Mouse (Mus musculus): ENCODE measurements at regions not wholly inside any gene's neighbourhood (a gene's known extent, or its start where the extent isn't known, plus 50 kb on each side); places are given as distances from the start of the nearest gene placed in this dataset.
A peak's percentile ranks its signal among the peaks of the same experiment; 100 is the strongest.

DNA sequence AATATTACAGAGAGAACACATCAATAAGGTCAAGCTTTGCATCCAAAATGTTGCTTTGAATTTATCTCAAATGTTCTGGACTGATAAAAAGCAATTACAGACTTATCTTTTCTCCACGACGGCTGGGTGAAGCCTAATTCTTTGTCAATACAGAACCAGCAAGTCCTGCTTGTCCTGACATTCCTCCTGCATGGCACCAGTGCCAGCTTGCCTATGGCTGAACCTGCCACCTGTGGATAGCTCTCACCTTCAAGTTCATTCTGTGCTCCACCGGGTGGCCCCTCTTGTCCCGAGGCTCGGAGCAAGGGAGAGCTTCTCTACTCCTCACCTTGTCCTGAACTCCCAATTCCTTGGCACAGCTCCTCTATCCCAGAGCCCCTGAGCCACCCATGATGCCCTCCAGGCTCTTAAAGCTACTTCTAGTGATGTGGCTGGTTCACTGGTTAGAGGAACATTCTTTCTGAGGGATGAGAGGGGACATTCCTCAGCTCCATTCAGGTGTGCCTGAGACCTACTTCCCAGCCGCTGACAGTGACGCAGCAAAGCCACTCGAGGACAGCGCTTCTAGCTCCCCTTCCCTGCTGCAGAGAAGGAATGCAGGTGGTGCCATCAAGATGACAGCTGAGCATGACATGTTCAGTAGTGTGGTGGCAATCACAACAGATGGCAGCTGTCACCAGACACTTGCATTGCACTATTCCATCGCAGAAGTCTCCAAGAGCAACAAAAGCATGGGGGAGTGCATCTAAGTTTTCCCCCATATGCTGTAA, 119.5 kb upstream of the Sash1 start:
- H3K27me3 ChIP-seq (ENCODE audit: control insufficient read depth, insufficient read depth, low read length) = no peaks in the 10 kb centered on the region
- no peaks in the 10 kb centered on the region for H3K36me3 ChIP-seq (ENCODE audit: control insufficient read depth, insufficient read depth, low read length)
- ATAC-seq (ENCODE audit: low FRiP score, low read depth) = no peak
- peaks cover 6% of the 10 kb centered on the region for H3K4me1 ChIP-seq (ENCODE audit: control insufficient read depth, insufficient read depth, low read length)
- H3K9ac ChIP-seq (ENCODE audit: low read depth, low read length, severe bottlenecking) = no peak overlapping the region
- H3K4me2 ChIP-seq (replicated peaks; ENCODE audit: low read depth, low read length, severe bottlenecking) = no peak overlapping the region
- 69% methylated on average over 10 of the region's 10 CpGs for WGBS
- TF ChIP-seq POLR2A (IDR thresholded peaks at IDR 0.05; ENCODE audit: borderline replicate concordance, extremely low read depth, insufficient read depth, insufficient read length) = no peak
- no peak for DNase-seq (ENCODE audit: low spot score)
- H3K9me3 ChIP-seq (ENCODE audit: control insufficient read depth, low read length) = no peaks in the 10 kb centered on the region
- H3K27ac ChIP-seq (replicated peaks; ENCODE audit: low read depth, low read length) = no peak overlapping the region
- H3K4me3 ChIP-seq (replicated peaks; ENCODE audit: low read length) = no peak overlapping the region

DNA sequence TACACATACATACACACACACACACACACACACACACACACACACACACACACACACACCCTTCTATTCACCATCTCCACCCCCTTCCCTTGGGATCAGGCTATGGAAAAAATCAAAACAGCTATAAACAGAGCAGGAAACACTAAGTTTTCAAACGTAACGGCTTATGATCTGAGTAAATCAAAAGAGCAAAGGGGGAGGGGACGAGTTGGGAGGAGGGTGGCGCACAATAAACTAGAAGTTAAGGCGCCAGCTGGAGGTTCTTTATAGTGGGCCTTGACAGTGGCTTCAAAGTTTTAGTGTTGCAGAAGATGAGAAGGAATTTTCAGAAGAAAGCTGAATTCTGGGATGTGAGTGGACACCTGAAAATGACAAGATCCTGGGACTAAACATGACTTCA, 116.4 kb upstream of the Sash1 start:
- Histone ChIP-seq H3K27me3 (ENCODE audit: control insufficient read depth, insufficient read depth, low read length) (no peaks in the 10 kb centered on the region), H3K9me3 (ENCODE audit: control insufficient read depth, low read length) (no peaks in the 10 kb centered on the region), H3K36me3 (ENCODE audit: control insufficient read depth, insufficient read depth, low read length) (no peaks in the 10 kb centered on the region), H3K27ac (replicated peaks; ENCODE audit: low read depth, low read length) (no peak overlapping the region), H3K9ac (ENCODE audit: low read depth, low read length, severe bottlenecking) (no peak overlapping the region), H3K4me1 (ENCODE audit: control insufficient read depth, insufficient read depth, low read length) (peaks cover 4% of the 10 kb centered on the region; the same call in 1 of the 2 replicates), H3K4me3 (replicated peaks; ENCODE audit: low read length) (no peak overlapping the region), H3K4me2 (replicated peaks; ENCODE audit: low read depth, low read length, severe bottlenecking) (no peak overlapping the region)
- DNase-seq (ENCODE audit: low spot score) = no peak
- no peak for ATAC-seq (ENCODE audit: low FRiP score, low read depth)
- TF ChIP-seq POLR2A (IDR thresholded peaks at IDR 0.05; ENCODE audit: borderline replicate concordance, extremely low read depth, insufficient read depth, insufficient read length) = no peak
- 41% methylated on average over 5 of the region's 5 CpGs for WGBS

DNA sequence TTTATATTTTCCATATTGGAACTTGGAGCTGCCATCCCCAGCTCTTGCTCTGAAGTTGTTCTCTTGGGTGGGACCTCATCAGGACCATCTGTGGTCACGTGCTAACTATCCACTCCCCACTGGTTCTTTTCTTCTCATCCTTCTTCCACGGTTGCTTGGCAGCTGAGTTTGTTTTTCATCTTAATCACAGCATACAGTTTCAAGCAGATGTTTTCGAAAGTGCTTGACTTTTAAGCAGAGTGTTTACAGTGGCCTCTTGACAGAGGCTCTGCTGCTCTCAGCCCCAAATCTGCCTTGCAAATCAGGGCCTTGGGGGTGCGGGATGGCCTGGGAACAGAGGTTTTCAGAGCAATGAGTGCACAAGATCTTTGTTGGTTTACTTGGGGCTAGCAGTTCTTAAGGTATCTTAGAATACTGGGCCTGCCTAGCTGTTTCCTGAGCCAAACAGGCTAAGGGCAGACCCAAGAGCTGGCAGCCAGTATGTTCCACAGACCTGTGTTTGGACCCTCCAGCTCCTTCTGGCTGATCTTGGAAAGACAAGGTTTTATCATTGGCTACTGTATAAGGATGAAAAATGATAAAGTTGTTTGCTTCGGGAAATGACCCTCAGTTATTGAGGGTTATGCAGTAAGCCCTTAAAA, 113.0 kb upstream of the Sash1 start:
- H3K27ac ChIP-seq (replicated peaks; ENCODE audit: low read depth, low read length) = no peak overlapping the region
- TF ChIP-seq POLR2A (IDR thresholded peaks at IDR 0.05; ENCODE audit: borderline replicate concordance, extremely low read depth, insufficient read depth, insufficient read length) = no peak
- 37% methylated on average over 5 of the region's 5 CpGs for WGBS

DNA sequence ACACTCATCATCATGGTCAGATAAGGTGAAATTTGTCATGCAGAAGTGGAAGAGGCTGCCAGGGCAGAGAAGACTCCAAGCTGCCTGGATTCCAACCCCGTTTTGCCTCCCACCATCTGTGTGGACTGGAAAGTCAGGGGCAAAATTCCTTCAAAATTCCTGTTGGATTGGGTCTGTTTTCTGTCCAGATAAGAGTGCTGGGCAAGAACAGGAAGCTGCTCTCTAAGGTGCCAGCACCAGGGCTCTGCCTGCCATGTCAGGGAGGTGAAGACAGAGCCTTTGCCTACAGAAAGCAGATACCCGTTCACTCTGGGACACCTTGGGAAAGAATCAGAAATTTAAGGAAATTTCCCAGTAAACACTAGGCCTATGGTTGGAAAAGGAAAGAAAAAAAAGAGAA, 112.5 kb upstream of the Sash1 start:
- no peak for TF ChIP-seq POLR2A (IDR thresholded peaks at IDR 0.05; ENCODE audit: borderline replicate concordance, extremely low read depth, insufficient read depth, insufficient read length)
- no peaks in the 10 kb centered on the region for H3K9me3 ChIP-seq (ENCODE audit: control insufficient read depth, low read length)
- DNase-seq (ENCODE audit: low spot score) = no peak
- no peak overlapping the region for H3K9ac ChIP-seq (ENCODE audit: low read depth, low read length, severe bottlenecking)
- no peaks in the 10 kb centered on the region for H3K36me3 ChIP-seq (ENCODE audit: control insufficient read depth, insufficient read depth, low read length)
- H3K4me2 ChIP-seq (replicated peaks; ENCODE audit: low read depth, low read length, severe bottlenecking) = no peak overlapping the region
- no peak overlapping the region for H3K27ac ChIP-seq (replicated peaks; ENCODE audit: low read depth, low read length)
- H3K4me1 ChIP-seq (ENCODE audit: control insufficient read depth, insufficient read depth, low read length) = peaks cover 4% of the 10 kb centered on the region; the same call in 1 of the 2 replicates
- no peaks in the 10 kb centered on the region for H3K27me3 ChIP-seq (ENCODE audit: control insufficient read depth, insufficient read depth, low read length)
- no peak overlapping the region for H3K4me3 ChIP-seq (replicated peaks; ENCODE audit: low read length)
- ATAC-seq (ENCODE audit: low FRiP score, low read depth) = no peak
- WGBS = 52% methylated on average over 2 of the region's 2 CpGs

More for the DNA sequence above, 113.0 kb upstream of the Sash1 start:
- Histone ChIP-seq H3K4me3 (replicated peaks; ENCODE audit: low read length) (no peak overlapping the region), H3K4me2 (replicated peaks; ENCODE audit: low read depth, low read length, severe bottlenecking) (no peak overlapping the region), H3K9me3 (ENCODE audit: control insufficient read depth, low read length) (no peaks in the 10 kb centered on the region), H3K9ac (ENCODE audit: low read depth, low read length, severe bottlenecking) (no peak overlapping the region), H3K36me3 (ENCODE audit: control insufficient read depth, insufficient read depth, low read length) (no peaks in the 10 kb centered on the region), H3K27me3 (ENCODE audit: control insufficient read depth, insufficient read depth, low read length) (no peaks in the 10 kb centered on the region), H3K4me1 (ENCODE audit: control insufficient read depth, insufficient read depth, low read length) (peaks cover 4% of the 10 kb centered on the region; the same call in 1 of the 2 replicates)
- 0 out of 2 replicates have a peak, but pooled peaks have one; percentile 23 for ATAC-seq (ENCODE audit: low FRiP score, low read depth)
- DNase-seq (ENCODE audit: low spot score) = no peak

DNA sequence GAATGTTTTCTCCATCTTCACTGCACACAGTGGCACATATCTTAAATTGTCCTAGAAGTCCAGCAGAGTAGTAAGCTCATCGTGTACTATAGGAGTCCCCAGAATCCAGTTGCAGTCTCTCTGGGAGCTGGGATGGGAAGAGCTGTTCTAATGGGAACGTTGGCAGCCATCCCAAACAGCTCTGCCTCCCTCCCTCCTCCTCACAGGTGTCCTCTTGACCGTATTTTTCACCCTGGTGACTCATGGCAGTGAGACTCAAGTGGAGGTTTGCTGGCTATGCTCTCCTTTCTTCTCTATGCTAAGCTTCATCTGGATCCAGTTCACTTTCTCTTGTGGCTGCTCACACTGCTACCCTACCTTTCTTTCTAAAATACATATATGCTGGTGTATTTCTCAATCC, 109.2 kb upstream of the Sash1 start:
- DNase-seq (ENCODE audit: low spot score) (no peak), ATAC-seq (ENCODE audit: low FRiP score, low read depth) (no peak)
- Histone ChIP-seq H3K27ac (replicated peaks; ENCODE audit: low read depth, low read length) (no peak overlapping the region), H3K27me3 (ENCODE audit: control insufficient read depth, insufficient read depth, low read length) (no peaks in the 10 kb centered on the region), H3K4me2 (replicated peaks; ENCODE audit: low read depth, low read length, severe bottlenecking) (no peak overlapping the region), H3K36me3 (ENCODE audit: control insufficient read depth, insufficient read depth, low read length) (no peaks in the 10 kb centered on the region), H3K4me1 (ENCODE audit: control insufficient read depth, insufficient read depth, low read length) (no peaks in the 10 kb centered on the region), H3K4me3 (replicated peaks; ENCODE audit: low read length) (no peak overlapping the region), H3K9ac (ENCODE audit: low read depth, low read length, severe bottlenecking) (no peak overlapping the region), H3K9me3 (ENCODE audit: control insufficient read depth, low read length) (no peaks in the 10 kb centered on the region)
- no peak for TF ChIP-seq POLR2A (IDR thresholded peaks at IDR 0.05; ENCODE audit: borderline replicate concordance, extremely low read depth, insufficient read depth, insufficient read length)
- WGBS = 47% methylated on average over 3 of the region's 3 CpGs
